Mouse (Mus musculus) MEL (cell line): ENCODE results near the gene Gucd1.
"Not testable (repeated sequence)": the region's sequence is repeated elsewhere in the genome, so short reads cannot be mapped to it uniquely, and the experiment has no call there.

Source experiments
- BHLHE40 ChIP-seq: IDR thresholded peaks from 2 replicates; pipeline ENCODE4 v1.6.1; 2012; ENCODE audit warnings: low read depth, mild to moderate bottlenecking, inconsistent platforms, low read length, improper control_type of control experiment, borderline replicate concordance
- CTCF ChIP-seq, 3 experiments: IDR thresholded peaks in 2 of 3; conservative IDR thresholded peaks in 1 of 3; 2 replicates each; pipeline ENCODE4 v1.5.1; 2011 to 2012; ENCODE audit warnings: low read length in 3 of 3, low read depth in 2 of 3, mild to moderate bottlenecking in 2 of 3, improper control_type of control experiment in 1 of 3, inconsistent platforms in 1 of 3, mixed read lengths in 1 of 3, moderate library complexity in 1 of 3; ENCODE audit not compliant: control insufficient read depth in 1 of 3, insufficient read depth in 1 of 3, poor library complexity in 1 of 3, severe bottlenecking in 1 of 3
- ETS1 ChIP-seq: IDR thresholded peaks from 2 replicates; pipeline ENCODE4 v1.6.1; 2012; ENCODE audit warnings: low read depth, mild to moderate bottlenecking, inconsistent platforms, low read length, improper control_type of control experiment, moderate library complexity
- GABPA ChIP-seq: IDR thresholded peaks from 2 replicates; pipeline ENCODE4 v1.6.1; 2012; ENCODE audit warnings: low read depth, mild to moderate bottlenecking, inconsistent platforms, low read length, improper control_type of control experiment, moderate library complexity
- GATA1 ChIP-seq: IDR thresholded peaks from 2 replicates; pipeline ENCODE4 v1.6.1; 2011; ENCODE audit warnings: low read depth, low read length, improper control_type of control experiment
- KAT2A ChIP-seq: conservative IDR thresholded peaks from 2 replicates; pipeline ENCODE4 v1.6.1; 2012; ENCODE audit warnings: low read depth, low read length, improper control_type of control experiment, inconsistent platforms
- MAZ ChIP-seq: IDR thresholded peaks from 2 replicates; pipeline ENCODE4 v1.6.1; 2012; ENCODE audit warnings: low read depth, mild to moderate bottlenecking, inconsistent platforms, low read length, improper control_type of control experiment
- POLR2A ChIP-seq, 2 experiments: IDR thresholded peaks; 2 replicates each; pipeline ENCODE4 v1.6.1; 2011 to 2012; ENCODE audit warnings: low read length in 2 of 2, mild to moderate bottlenecking in 2 of 2, control low read depth in 1 of 2, improper control_type of control experiment in 1 of 2, low read depth in 1 of 2, moderate library complexity in 1 of 2; ENCODE audit not compliant: control insufficient read depth in 1 of 2, insufficient read depth in 1 of 2, poor library complexity in 1 of 2
- POLR2AphosphoS5 ChIP-seq: IDR thresholded peaks from 2 replicates; pipeline ENCODE4 v1.6.1; 2012; ENCODE audit warnings: low read depth, borderline replicate concordance, mild to moderate bottlenecking, inconsistent platforms, low read length, moderate library complexity, mixed read lengths
- TBP ChIP-seq: IDR thresholded peaks from 2 replicates; pipeline ENCODE4 v1.8.0; 2011; ENCODE audit warnings: low read depth, low read length, improper control_type of control experiment
- USF1 ChIP-seq: IDR thresholded peaks from 2 replicates; pipeline ENCODE4 v1.6.1; 2014; ENCODE audit warnings: low read depth, mild to moderate bottlenecking, inconsistent platforms, low read length, improper control_type of control experiment, moderate library complexity
- USF2 ChIP-seq, 2 experiments: IDR thresholded peaks; 2 replicates each; pipeline ENCODE4 v1.6.1; 2011 to 2012; ENCODE audit warnings: improper control_type of control experiment in 2 of 2, low read length in 2 of 2, borderline replicate concordance in 1 of 2, inconsistent platforms in 1 of 2, low read depth in 1 of 2, mild to moderate bottlenecking in 1 of 2; ENCODE audit not compliant: insufficient read depth in 1 of 2
- ZMIZ1 ChIP-seq: IDR thresholded peaks from 2 replicates; pipeline ENCODE4 v1.6.1; 2012; ENCODE audit warnings: low read depth, mild to moderate bottlenecking, inconsistent platforms, low read length, improper control_type of control experiment, moderate library complexity
- ZNF384 ChIP-seq: IDR thresholded peaks from 2 replicates; pipeline ENCODE4 v1.6.1; 2012; ENCODE audit warnings: low read depth, mild to moderate bottlenecking, inconsistent platforms, low read length, improper control_type of control experiment

DNA sequence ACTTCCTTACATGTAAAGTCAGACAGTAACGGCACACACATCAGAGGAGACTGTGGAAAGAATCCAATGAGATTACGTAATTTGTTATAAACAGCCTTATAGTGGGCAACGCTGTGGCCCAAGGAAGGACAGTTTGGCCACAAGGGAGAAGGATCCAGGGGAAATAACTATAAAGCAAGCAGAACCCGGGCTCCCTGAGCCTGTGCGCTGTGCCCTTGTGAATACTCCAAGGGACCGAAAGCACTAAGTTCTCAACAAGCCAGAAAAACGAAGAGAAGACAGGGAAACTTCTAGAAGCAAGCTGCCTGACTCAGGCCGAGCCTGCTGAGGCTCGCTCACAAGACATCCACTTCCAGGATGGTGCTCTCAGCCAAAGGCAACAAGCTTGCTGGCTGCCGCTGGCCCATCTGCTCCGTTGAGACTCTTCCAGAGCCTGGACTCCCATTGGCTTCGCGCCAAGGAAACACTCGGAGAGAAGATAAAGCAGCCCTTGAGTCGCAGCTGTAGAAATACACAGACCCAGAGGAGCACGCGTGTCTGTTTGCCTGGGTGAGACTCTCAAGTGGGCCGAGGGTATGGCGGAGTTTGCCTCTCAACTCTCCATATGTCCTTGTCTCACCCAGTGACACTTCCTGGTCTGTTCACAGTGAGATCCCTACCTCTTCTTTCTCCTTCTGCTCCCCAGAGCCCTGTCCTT, 144.0 kb downstream of the Gucd1 start:
- not testable (repeated sequence) for TF ChIP-seq KAT2A; BHLHE40; CTCF (IDR thresholded peaks at IDR 0.05 in 2 of 3, conservative IDR thresholded peaks at IDR 0.05 in 1 of 3; ENCODE audit: control insufficient read depth in 1 of 3, insufficient read depth in 1 of 3, low read depth in 2 of 3, low read length in 3 of 3, poor library complexity in 1 of 3, severe bottlenecking in 1 of 3); MAZ; POLR2A (IDR thresholded peaks at IDR 0.05; ENCODE audit: control insufficient read depth in 1 of 2, insufficient read depth in 1 of 2, low read depth in 1 of 2, low read length in 2 of 2, poor library complexity in 1 of 2); GABPA; USF1; ZMIZ1; ETS1; POLR2AphosphoS5; TBP; USF2 (IDR thresholded peaks at IDR 0.05; ENCODE audit: borderline replicate concordance in 1 of 2, insufficient read depth in 1 of 2, low read depth in 1 of 2, low read length in 2 of 2); GATA1; ZNF384
